Mouse (Mus musculus) testis, postnatal 10 days (tissue): ENCODE measurements around the gene Dmrtb1.
A peak's percentile ranks its signal among the peaks of the same experiment; 100 is the strongest.

ENCODE experiments used
- DNase-seq: peaks from one replicate; pipeline ENCODE4 v3.0.0; 2021; ENCODE audit warnings: low spot score

Gene Dmrtb1

DNA sequence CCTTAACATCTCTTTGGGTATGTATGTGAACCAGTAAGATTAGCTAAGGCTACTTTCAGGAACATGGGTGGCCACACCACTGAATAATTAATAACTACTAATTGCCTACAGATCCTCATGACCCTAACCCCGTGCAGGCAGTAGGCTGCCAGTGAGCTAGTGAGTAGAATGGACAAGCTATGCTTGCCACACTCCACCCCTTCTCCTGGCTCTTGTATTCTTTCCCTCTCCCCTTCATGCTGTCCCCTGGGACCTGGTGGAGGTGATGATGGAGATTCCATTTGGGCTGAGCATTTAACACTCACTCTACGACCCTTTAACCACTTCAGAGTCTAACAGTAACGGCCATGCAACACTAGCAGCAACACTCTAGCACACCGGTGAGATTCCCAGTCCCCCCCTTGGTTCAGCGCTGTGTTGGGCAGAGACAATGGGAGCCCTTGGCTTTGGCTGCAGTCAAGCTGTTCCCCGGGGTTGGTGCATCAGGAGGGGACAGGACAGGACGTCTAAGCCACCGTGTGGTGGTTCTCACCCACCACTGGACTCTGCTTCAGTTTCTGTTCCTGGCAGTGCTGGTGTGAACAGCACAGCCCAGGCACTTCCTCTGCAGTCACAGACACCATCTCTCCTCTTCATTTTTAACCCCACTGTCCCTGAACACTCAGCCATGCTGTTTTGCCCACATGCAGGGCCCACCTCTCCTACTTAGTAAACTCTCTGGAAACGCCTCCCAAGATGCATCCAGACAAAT lies 2.8 kb downstream of the Dmrtb1 start:
- DNase-seq = no peak

DNA sequence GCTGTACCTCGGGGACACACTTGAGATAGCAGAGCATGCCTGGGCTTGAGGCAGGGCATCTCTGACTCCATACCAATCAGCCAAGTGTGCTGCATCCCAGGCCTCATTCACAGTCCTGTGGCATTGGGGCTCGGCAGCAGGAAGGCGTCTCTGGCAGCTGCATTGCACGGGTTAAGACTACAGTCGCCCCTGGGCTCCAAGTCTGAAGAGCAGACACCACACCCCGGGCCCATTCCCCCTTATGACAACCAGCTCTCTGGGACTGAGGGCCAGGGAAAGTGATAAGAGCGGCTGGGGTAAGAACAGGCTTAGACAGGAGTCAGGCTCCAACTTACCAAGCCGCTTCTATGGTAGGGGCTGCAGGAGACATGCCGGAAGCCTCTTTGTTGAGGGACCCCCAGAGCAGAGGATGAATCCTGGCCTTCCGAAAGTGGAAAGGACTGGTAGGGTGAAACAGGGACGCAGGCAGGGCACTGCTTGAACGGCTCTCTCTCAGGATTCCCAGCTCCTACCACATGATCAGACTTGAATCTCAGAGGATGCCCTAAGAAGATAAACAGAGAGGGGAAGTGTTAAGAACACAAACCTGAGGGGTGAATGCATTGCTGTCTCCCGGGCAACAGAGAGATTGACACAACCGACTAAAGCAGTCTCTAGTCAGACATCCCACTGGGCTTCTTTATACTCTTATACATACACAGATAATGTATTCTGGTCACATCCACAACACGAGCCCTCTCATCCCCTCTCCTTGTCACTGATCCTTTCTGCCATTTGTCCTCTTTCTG lies 3.5 kb downstream of the Dmrtb1 start:
- DNase-seq = no peak

DNA sequence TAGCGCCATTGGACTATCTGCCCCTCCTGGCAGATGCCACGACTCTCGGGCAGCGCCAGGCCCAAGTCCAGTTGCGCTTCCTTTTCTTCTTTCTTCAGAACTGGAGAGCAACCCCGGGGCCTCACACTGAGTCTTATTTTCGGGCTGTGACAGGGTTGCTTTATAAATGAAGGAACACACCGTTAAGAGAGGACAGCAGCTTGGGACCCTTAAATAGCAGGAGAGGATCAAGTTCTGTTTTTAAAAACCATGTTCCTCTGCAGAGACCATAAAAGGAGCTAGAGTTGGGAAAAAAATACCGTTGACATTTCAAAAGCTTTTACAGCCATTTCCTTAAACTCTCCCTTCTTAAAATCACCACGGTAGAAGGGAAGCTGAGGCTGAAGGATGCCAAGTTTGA lies 8.4 kb downstream of the Dmrtb1 start:
- no peak for DNase-seq

DNA sequence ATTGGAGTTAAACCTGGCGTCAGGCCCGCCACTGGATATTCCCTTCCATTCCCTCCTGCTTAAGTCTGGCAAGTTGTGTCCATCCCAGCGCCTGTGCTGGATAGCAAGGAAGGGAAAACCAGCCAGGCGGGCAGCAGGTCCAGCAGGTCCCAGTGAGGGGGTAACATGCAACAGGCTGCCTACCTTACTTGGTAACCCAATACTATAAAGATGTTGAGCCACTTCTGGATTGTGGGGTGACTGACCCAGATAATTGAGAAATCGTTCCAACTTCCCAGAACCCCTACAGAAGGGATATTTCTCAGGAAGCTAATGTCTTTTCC lies 9.7 kb downstream of the Dmrtb1 start:
- no peak for DNase-seq

DNA sequence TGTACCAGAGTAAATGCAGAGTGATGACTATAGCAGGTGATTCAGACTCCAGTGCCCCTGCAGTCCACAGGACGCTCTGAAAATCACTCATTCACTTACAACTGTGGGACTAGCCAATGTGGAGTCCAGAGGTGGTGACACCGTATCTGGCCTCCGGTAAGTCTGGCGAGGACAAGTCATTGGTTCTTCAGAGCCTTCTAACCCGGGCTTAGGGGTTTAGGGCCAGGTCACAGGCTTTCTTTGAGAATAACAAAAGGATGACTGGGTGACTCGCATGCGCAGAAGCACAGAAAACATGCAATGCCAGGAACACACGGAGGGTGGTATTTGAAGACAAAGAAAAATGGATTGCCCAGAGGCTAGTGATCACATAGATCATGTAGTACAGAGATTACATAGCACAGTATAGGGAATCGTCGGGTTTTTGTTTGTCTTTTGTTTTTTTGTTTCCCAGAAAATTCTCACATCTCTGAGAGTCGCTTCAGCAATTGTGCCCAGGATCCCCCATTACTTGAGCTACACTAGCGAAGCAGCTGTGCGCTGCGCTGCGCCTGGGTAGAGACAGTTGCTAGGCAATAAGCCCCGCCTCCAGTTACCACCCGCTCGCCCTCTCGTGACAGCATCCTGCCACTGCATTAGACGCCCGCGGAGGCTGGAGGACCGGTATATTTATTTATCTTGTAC lies 10.2 kb downstream of the Dmrtb1 start:
- peak; percentile 91 for DNase-seq

DNA sequence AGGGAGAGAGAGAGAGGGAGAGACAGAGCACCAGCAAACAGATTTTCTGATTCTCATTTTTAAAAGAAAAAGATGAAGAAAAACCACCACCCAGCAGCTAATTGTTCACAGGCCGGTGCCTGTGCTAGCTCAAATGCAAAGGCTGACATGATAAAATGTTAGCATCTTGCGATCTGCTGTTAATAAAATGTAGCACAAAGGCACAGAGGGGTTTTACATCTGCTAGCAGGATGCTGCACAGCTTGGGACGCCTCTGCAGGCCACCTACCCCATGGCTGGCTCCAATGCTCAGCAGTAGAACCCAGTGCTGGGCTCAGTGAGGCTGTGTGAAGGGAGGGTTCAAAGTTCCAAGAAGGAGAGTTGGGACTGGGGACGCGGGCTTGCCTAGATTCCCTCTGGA lies 13.3 kb downstream of the Dmrtb1 start:
- DNase-seq = no peak

DNA sequence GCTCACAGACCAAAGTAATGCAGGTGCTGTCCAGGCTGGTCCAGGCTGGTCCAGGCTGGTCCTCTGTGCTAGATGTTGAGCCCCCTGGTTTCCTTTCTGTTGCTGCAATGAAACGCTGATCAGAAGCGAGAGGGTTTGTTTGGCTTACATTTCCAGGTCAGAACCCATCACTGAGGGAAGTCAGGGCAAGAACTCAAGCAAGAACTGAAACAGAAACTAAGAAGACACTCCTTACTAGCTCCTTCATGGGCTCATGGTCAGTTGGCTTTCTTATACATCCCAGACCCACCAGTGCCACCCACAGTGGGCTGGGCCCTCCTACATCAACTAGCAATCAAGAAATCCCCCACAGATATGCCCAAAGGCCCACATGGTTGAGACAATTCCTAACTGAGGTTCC lies 15.5 kb downstream of the Dmrtb1 start:
- no peak for DNase-seq

DNA sequence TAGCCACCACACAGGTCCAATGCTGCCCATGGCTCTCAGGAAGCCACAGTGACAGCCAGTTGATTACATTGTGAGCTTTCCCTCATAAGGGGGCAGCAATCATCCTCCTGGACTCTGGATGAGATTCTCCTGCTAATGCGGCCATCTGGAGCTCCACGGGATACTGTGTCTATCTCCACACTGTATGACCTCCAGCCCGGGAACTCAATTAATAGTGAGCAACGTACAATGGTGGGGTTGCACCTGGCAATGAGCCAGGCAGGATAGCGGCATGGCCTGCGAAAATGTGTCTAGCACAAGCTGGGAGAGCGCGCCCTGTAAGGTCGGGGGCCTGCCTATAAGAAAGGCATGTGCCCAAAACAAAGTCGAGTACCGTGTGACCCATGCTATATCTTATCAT lies 23.4 kb downstream of the Dmrtb1 start:
- DNase-seq = no peak

DNA sequence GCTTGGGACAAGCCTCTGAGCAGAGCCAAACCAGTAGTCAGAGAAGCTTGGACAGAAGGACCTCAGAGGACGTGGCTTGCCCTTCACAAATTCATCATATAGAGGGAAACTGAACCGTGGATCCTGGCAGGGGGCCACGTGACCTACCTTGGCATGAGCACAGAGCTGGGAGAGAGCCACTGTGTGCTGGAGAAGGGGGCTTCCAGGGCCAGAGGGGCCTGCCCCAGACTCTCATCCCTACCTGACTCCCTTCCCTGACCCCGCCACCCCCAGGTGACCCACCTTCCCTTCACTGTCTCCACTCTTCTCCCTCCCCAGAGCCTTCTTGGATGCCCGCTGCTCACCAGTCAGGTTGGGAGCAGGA lies 30.8 kb downstream of the Dmrtb1 start:
- peak; percentile 60 for DNase-seq

DNA sequence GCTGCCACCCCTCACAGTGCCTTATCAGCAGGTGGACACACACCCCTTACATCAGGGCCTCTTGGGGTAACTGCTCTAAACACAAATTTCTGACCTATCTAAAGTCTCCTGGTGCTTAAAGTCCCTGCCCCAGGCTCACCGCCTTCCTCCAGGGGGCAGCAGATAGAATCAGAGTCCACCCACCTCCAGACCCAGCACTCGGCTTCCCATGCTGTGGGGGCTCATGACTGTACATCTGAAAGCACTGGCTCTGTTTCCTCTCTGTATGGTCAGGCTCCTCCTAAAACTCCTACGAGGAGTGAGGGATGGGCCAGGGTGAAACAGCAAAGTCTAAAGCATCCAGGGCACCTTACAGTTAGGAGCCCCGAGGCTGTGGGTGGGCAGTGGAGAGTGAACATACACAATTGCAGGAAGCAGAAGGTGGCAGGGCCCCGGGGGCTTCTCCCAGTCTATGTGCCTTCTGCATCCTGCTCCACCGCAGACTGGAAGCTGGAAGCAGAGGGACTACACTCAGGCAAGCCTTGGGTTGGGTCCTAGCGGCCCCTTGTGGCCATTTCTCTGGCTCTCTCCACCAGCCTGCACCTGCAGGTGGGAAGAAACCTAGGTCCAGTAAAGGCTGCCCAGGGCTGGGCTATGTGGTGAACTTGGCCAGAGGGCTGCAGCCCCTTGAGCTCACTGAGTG lies 31.3 kb downstream of the Dmrtb1 start:
- peak; percentile 90 for DNase-seq

DNA sequence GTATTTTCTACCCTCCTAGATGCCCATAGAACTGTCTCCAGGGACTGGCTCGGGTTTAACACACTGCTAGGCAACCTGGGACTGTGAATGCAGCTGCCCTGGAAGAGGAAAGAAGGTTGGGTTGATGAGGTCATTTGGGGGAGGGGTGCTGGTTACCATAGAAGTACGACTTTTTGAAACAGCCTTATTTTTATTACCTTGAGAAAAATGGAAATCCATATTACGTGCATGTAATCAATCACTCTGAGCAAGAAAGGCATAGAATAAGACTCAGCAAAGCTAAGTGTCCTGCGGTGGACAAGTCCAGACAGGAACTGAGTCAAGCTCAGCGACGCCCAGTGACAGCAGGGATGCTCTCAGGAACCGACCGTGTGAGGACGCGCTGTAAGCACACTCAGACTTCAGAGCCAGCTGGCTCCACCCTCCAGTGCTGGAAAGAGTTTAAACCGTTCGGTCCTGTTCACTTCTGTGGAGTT lies 33.0 kb downstream of the Dmrtb1 start:
- no peak for DNase-seq

DNA sequence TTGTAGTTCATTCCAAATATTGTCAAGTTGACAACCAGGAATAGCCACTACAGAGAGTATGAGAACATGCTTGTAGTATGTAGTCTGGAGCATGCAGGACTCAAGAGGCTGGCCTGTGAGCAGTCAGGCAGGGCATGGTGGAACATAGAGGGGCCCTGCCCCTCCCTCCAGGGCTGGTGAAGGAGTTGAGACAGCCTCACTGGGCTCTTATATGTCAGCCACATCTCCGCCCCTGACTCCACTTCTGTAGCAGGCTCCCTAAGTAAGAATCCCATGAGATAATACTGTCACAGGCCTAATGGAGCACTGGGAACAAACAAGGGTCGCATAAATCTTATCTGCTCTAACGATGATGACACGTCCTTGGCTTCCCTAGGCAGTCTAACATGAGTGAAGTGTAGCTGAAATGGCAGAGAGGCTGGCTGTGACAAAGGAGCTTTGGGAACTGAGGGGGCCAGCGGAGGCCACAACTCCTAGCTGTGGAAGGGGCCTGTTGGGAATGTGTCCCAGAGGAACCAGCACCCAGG lies 35.0 kb downstream of the Dmrtb1 start:
- DNase-seq = no peak

DNA sequence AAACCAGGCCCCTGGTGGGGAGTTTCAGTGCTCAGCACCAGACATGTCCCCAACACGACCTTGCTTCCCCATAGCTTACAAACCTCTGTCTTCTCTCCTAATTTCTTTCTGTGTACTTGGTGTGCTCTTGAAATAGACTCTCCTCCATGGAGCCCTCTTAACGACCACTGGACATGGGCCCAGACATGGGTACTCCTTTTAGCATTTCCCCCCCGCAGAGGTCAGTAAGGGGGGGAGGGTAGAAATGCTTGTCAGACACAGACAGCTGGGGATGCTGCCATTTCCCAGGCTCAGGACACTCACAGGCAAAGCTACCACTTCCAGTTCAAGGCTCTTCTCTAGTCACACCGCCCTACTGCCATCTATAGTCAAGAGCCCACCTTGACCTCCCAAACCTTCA lies 42.4 kb downstream of the Dmrtb1 start:
- DNase-seq = no peak

DNA sequence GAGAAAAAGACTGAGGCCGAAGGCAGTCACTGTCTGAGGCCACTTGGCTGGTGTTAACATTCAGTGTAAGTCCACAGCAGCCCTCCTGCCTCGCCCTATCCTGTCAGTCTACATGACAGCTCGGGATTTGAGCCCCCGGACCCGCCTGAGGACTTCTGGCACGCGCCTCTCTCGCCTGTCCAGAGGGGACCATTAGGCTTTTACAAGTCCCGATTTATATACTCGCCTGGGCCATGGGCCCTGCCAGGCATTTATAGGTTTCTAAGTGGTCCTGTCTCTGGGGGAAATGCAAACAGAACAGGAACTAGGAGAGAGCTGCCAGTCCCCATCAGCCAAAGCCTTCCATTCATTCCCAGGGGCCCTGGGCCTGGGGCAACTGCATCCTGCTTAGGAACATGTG lies 45.7 kb downstream of the Dmrtb1 start:
- no peak for DNase-seq

DNA sequence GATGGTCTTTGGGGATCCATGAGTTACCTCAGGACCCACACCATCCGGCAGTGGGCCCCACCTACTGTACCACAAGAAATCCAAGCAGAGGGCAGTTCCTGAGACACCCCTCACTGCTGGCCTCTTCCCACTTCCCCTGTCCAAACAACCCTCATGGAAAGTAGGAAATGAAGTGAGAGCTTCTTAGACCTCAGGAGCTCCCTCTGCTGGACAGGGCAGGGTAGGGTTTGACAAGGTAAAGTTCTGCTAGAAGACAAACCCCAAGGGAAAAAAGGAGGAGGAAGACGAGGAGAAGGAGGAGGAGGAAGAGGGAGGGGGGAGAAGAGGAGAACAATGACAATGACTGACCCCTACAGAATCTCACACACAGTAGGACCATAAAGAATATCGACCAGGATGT lies 46.4 kb downstream of the Dmrtb1 start:
- peak; percentile 57 for DNase-seq

DNA sequence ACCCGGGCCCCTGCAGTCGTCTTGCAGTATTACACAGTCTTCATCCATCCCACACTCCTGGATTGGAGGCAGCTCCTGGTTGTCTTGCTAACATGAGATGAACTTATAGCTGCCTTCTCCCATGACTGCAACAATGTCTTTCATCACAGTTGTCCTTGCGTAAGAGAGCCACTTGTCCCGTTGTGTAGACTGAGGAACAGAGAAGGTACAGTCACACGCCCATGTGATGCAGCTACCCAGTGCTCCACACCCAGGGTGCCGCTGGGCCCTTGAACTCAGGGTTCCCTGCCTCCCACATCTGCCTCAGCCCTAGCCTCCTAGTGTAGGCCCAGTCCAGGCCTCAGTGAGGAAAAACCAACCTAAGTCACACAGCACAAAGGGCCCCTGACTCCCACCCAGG lies 47.9 kb downstream of the Dmrtb1 start:
- no peak for DNase-seq

DNA sequence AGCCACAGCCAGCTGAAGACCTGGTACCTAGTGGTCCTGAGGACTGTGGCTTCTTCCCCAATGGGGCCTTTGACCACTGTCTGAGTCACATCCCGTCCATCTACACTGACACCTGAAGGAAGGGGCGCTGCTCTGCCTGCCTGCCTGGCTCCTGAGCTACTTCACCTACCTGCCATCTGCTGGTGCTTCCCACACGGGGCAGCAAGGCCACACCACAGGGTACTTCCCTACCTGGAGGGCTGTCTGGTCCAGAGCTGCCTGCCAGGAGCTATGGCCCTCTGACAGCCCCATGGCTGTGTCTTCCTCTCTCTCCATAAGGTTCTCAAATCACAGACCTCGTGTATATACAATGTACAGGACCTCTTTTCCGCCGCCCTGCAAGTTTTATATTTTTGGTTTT lies 49.4 kb downstream of the Dmrtb1 start:
- no peak for DNase-seq

DNA sequence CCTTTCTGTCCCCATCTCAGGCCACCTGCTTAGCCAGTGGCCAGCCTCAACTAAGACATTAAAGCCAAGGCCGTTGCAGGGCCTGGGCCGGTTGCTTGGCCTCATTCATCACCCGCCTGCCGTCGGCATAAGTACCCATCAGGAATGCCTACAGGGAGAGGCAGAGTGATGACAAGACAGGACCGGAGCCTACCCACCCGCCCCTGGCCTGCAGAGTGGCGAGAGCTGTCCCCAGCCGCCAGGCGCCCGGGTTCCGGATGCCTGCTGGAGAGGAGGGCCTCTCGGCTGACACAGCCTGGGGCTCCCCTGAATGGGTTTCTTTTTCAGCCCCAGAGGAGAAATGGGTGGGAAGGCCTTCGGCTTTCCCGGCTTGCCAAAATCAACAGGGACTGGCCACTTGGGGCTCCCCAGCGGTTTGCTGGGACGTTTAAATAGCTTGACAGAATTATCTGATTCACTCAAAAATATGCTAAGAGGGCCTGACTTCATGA lies 55.1 kb downstream of the Dmrtb1 start:
- no peak for DNase-seq

DNA sequence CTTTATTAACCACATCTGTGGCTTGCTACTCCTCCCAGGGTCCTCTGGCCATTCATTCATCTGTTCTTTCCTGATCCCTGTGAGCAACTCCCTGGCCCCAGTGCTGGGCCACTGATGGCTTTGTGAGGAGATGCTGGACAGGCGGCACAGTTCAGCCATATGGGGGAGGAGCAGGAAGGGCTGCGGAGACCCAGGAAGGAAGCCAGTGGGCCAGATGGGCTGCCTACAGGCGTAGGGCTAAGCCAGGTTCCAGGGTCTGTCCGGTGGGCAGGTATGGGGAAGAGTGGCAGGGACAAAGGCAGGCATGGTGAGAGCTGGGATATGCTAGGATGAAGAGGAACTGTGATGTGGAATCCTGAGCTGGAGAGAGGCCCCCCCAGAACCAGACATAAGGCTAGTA lies 55.8 kb downstream of the Dmrtb1 start:
- DNase-seq = no peak
